Mouse (Mus musculus) skeletal muscle tissue, postnatal 0 days (tissue): Measurements from ENCODE around the gene Prss33. TPM values are rescaled to one million over a fixed set of nuclear protein-coding genes. Genes with fewer than 3 reads are reported as not detected.

Experiments
- microRNA-seq, 2 experiments: library from miRNA; unstranded; fragments of <30 nt; microRNA quantifications; one replicate each; pipeline ENCODE4; 2016
- polyA plus RNA-seq: library from polyadenylated mRNA; unstranded; fragments of >200 nt; fragmentation: Nextera tagmentation; extraction: Ambion mirVana; gene quantifications from 2 replicates; pipeline ENCODE4 v1.2.1, GENCODE M21; 2015

Prss33 gene
- not detected in 2 replicates for polyA plus RNA-seq

GRCm38 (mm10) chr17:23836006-23836575 lies at the start of gene Prss33:
Prss33 (minus strand) TSS chr17:23836056.

GRCm38 (mm10) chr17:23880576-23880975 lies 44.7 kb upstream of the Prss33 start, which contains the start of the genes Dcpp1 and Dcpp2:
Dcpp1 (plus strand) TSS chr17:23880876.
Dcpp2 (plus strand) TSS chr17:23880880.

GRCm38 (mm10) chr17:23867756-23868155 lies 31.9 kb upstream of the Prss33 start, which contains the start of gene Prss21:
Prss21 (plus strand) TSS chr17:23868056.

GRCm38 (mm10) chr17:23843812-23844273 lies 8.0 kb upstream of the Prss33 start, which contains the start of the genes Prss32 and Prss41:
Prss32 (plus strand) TSS chr17:23843855.
Prss41 (minus strand) TSS chr17:23844172.

DNA sequence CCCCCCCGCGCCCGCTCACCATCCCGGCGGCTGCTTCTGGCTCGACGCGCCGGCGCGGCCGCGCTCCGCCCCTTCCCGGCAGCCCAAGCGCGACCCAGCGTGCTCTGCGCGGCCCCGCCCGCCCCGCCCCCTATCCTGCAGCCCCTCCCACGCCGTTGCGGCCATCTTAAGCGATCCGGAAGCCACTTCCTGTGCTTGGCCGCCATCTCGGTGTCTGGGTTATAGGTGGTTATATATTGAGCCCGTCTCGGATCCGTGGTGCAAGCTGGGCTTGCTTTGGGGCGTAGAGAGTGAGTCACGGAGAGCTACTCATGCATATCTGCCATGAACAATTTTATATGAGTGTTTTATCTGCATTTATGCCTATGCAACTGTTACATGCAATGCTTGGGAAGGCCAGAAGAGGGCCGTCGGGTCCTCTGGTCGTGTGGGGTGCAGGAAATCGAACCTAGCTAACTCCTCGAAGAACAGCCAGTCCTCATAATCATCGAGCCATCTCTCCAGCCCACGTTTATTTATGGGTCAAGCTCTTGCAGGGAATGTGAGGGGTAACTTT lies 6.7 kb downstream of the Prss33 start, which contains the start of gene Elob:
Gene Elob (minus strand): TSS at position 73 of the 556 bp plus-strand sequence.

GRCm38 (mm10) chr17:23790269-23791078 lies 45.4 kb downstream of the Prss33 start, which contains the start of gene Srrm2:
Srrm2 (plus strand) TSS chr17:23790532.

GRCm38 (mm10) chr17:23785561-23786471 lies 50.0 kb downstream of the Prss33 start, which contains the start of gene Flywch2:
Flywch2 (minus strand) TSS chr17:23786081.

Small RNA genes lying within 50 kb of the gene (microRNA-seq; reads per million reads assigned to microRNA genes)
- 0.10 to 0.85 reads per million in 2 experiments for gene Mir5125

Other genes starting within 250 kb of the Prss33 start
- gene Zfp13, start 236.6 kb downstream of the Prss33 start, polyA plus RNA-seq, result 4.7 and 5.1 TPM in 2 replicates
- not detected in 2 replicates for gene Zscan10, start 235.2 kb downstream of the Prss33 start, polyA plus RNA-seq
- gene Mmp25, start 190.8 kb downstream of the Prss33 start, polyA plus RNA-seq, result 0.14 and 0.41 TPM in 2 replicates
- gene Bicdl2, start 175.6 kb downstream of the Prss33 start, polyA plus RNA-seq, result 1.2 TPM in 1 of 2 replicates, not detected in the other
- gene Hcfc1r1, start 162.5 kb downstream of the Prss33 start, polyA plus RNA-seq, result 353 and 354 TPM in 2 replicates
- gene Thoc6, start 162.2 kb downstream of the Prss33 start, polyA plus RNA-seq, result 22.8 and 25.1 TPM in 2 replicates
- gene Tnfrsf12a, start 158.6 kb downstream of the Prss33 start, polyA plus RNA-seq, result 64.2 and 68.3 TPM in 2 replicates
- gene Cldn6, start 156.8 kb downstream of the Prss33 start, polyA plus RNA-seq, result not detected in 2 replicates
- gene Cldn9, start 152.0 kb downstream of the Prss33 start, polyA plus RNA-seq, result 1.3 and 1.5 TPM in 2 replicates
- gene 1520401A03Rik, start 113.3 kb downstream of the Prss33 start, polyA plus RNA-seq, result 0.81 and 0.83 TPM in 2 replicates
- 11.1 and 12.5 TPM in 2 replicates for gene Pkmyt1, start 109.7 kb downstream of the Prss33 start, polyA plus RNA-seq
- gene Paqr4, start 95.2 kb downstream of the Prss33 start, polyA plus RNA-seq, result 9.9 and 15.9 TPM in 2 replicates
- gene Kremen2, start 90.2 kb downstream of the Prss33 start, polyA plus RNA-seq, result 0.35 and 1.5 TPM in 2 replicates
- gene Flywch1, start 64.5 kb downstream of the Prss33 start, polyA plus RNA-seq, result 33.8 and 34.1 TPM in 2 replicates
- 11.9 and 13.5 TPM in 2 replicates for gene Flywch2, start 50.0 kb downstream of the Prss33 start, polyA plus RNA-seq
- gene Srrm2, start 45.5 kb downstream of the Prss33 start, polyA plus RNA-seq, result 234 and 263 TPM in 2 replicates
- 1,095 and 1,181 TPM in 2 replicates for gene Elob, start 6.9 kb downstream of the Prss33 start, polyA plus RNA-seq
- gene Prss32, start 7.8 kb upstream of the Prss33 start, polyA plus RNA-seq, result not detected in 2 replicates
- gene Prss41, start 8.1 kb upstream of the Prss33 start, polyA plus RNA-seq, result not detected in 2 replicates
- not detected in 2 replicates for gene Prss21, start 32.0 kb upstream of the Prss33 start, polyA plus RNA-seq
- not detected in 2 replicates for gene Dcpp1, start 44.8 kb upstream of the Prss33 start, polyA plus RNA-seq
- gene Dcpp2, start 44.8 kb upstream of the Prss33 start, polyA plus RNA-seq, result not detected in 2 replicates
- not detected in 2 replicates for gene Dcpp3, start 81.4 kb upstream of the Prss33 start, polyA plus RNA-seq
- not detected in 2 replicates for gene Sbp, start 105.6 kb upstream of the Prss33 start, polyA plus RNA-seq
- gene Sbpl, start 119.2 kb upstream of the Prss33 start, polyA plus RNA-seq, result not detected in 2 replicates
- not detected in 2 replicates for gene Prss30, start 144.5 kb upstream of the Prss33 start, polyA plus RNA-seq
- gene Prss22, start 162.0 kb upstream of the Prss33 start, polyA plus RNA-seq, result not detected in 2 replicates
- 0.13 TPM in 1 of 2 replicates, not detected in the other for gene Prss27, start 202.1 kb upstream of the Prss33 start, polyA plus RNA-seq
- gene Kctd5, start 237.4 kb upstream of the Prss33 start, polyA plus RNA-seq, result 26.5 and 30.3 TPM in 2 replicates